Mouse (Mus musculus): Measurements from ENCODE around the gene Ptpn6. TPM values are rescaled to one million over a fixed set of nuclear protein-coding genes. Genes with fewer than 3 reads are reported as not detected.
"Not testable (repeated sequence)": the region's sequence is repeated elsewhere in the genome, so short reads cannot be mapped to it uniquely, and the experiment has no call there.

Gene Ptpn6
- polyA plus RNA-seq, 1 experiment = 281 TPM

DNA sequence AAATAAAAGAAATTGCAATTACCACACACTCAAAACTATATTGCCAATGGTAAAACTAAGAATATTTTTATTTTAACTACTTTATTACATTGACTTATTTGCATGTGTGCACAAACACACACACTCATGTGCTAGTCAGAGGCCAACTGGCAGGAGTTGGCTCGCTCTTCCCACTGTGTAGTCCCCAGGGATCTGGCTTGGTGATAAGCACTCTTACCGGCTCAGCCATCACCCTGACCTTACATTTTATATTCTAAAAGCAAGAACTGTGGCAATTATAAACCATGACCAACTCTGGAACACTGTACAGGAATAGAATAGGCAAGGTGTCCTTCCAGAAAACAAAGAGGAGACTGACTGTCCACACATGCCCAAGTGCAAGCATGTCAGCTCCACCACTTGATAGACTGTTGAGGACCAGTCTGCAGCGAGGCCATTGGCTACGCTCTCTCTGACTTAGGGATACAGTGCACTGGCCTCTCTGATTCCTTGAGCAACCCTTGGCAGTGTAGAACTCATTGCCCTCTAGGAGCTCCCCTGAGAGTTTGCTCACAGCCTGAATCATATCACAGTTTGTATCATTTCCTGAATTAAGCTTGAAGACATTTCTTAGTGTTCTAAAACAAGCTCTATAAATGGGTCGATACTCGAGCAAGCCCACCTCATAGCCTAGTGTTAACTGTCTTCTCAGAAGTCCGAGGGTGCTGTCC is 41.9 kb downstream of the Ptpn6 start:
- DNase-seq (ENCODE audit: low read depth in 1 of 2, low spot score in 2 of 2) = no peak
- Histone ChIP-seq H3K4me3 (ENCODE audit: extremely low read depth, insufficient read depth, insufficient read length) (no peak overlapping the region), H3K27me3 (ENCODE audit: control insufficient read depth, insufficient read depth, low read length) (no peaks in the 10 kb centered on the region), H3K27ac (ENCODE audit: insufficient read depth, low read length) (no peak overlapping the region), H3K4me1 (ENCODE audit: control insufficient read depth, insufficient read depth, insufficient read length) (no peaks in the 10 kb centered on the region; the same call in 1 of the 2 replicates), H3K36me3 (ENCODE audit: control insufficient read depth, insufficient read depth, low read length) (0 out of 2 replicates have a peak, but pooled peaks cover 1% of the 10 kb centered on the region)
- 91% methylated on average over 7 of the region's 7 CpGs for WGBS
- TF ChIP-seq POLR2A (IDR thresholded peaks at IDR 0.05; ENCODE audit: low read depth, low read length) (no peak), CTCF (IDR thresholded peaks at IDR 0.05; ENCODE audit: extremely low read depth, insufficient read depth, insufficient read length, insufficient replicate concordance) (no peak)

DNA sequence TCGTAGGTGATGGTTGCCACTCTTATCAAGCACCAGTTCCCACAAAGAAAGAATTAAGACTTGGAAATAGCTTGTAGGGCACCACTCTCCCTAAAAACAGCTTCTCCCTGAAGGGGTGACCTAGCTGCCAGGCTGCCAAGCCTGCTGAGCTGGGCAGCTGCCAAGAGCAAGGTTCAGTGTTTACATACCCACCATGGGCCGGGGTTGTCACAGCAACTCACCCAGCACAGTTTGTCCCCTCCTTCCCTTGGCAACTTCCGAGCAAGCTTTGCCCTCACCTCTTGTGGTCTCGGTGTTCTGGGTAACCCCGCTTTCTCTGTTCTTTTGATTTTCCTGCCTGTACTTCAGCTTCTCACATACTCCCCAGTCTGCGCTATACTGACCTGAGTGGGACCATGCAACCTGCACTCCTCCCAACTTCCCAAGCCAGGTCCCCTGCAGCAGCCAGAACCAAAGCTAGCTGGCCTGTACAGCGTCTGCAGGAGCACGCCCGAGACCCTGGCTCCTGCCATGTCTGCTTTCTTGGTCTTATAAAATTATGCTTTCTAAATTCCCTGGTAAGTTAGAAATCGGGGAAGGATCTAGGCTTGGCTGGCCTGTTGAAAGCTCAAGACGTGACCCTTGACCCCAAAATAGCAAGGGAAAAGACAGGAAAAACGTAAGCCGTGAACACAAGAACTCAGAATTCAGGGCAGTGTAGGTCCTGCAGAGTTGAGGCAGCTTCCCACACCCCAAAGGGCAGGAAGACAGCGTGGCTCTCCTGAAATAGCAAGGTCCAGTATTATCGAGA is 44.2 kb downstream of the Ptpn6 start:
- H3K27ac ChIP-seq (ENCODE audit: insufficient read depth, low read length) = peak overlapping the region; percentile 44
- H3K36me3 ChIP-seq (ENCODE audit: control insufficient read depth, insufficient read depth, low read length) = 0 out of 2 replicates have a peak, but pooled peaks cover 1% of the 10 kb centered on the region
- 62% methylated on average over 15 of the region's 15 CpGs for WGBS
- DNase-seq (ENCODE audit: low read depth in 1 of 2, low spot score in 2 of 2) = peak in 1 of 2 experiments; percentile 31
- H3K27me3 ChIP-seq (ENCODE audit: control insufficient read depth, insufficient read depth, low read length) = no peaks in the 10 kb centered on the region
- no peak overlapping the region for H3K4me3 ChIP-seq (ENCODE audit: extremely low read depth, insufficient read depth, insufficient read length)
- H3K4me1 ChIP-seq (ENCODE audit: control insufficient read depth, insufficient read depth, insufficient read length) = no peaks in the 10 kb centered on the region; the same call in 1 of the 2 replicates
- TF ChIP-seq POLR2A (IDR thresholded peaks at IDR 0.05; ENCODE audit: low read depth, low read length) = no peak
- TF ChIP-seq CTCF (IDR thresholded peaks at IDR 0.05; ENCODE audit: extremely low read depth, insufficient read depth, insufficient read length, insufficient replicate concordance) = no peak

DNA sequence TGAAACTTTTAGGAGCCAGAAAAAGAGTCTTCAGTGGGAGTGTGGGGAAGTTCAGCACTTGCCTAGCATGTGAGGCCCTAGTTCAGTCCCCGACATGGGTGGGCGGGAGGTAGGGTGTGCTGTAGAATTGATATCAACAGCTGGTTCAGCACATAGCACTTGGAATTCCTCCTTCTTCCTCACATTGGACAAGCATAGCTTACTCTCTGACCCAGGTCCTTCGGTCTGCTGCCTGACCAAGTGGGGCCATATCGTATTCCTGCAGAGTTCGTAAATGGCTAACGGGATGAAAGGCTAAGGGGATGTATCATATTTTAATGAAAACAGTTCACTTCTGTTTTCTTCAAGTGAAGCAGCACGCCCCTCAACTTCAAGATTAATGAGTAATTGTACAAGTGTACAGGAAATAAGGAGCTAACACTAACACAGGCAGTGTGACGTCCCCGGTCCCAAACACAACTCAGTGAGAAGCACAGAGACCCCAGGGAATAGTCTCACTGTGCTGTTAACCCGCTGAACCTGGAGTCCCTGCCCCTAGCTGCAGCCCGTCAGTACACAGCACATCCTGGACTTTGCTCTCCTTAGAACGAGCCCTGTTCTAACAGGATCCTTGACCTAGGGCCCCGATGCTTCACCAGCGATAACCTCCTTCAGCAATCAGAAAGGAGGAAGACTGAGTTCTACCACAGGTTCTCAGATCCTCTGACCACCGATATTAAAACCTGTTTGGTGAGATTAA is 45.1 kb downstream of the Ptpn6 start:
- Histone ChIP-seq H3K4me1 (ENCODE audit: control insufficient read depth, insufficient read depth, insufficient read length) (peaks cover 3% of the 10 kb centered on the region; the same call in 1 of the 2 replicates), H3K4me3 (ENCODE audit: extremely low read depth, insufficient read depth, insufficient read length) (no peak overlapping the region), H3K36me3 (ENCODE audit: control insufficient read depth, insufficient read depth, low read length) (0 out of 2 replicates have a peak, but pooled peaks cover 1% of the 10 kb centered on the region), H3K27me3 (ENCODE audit: control insufficient read depth, insufficient read depth, low read length) (no peaks in the 10 kb centered on the region), H3K27ac (ENCODE audit: insufficient read depth, low read length) (peak overlapping the region; percentile 39; the same call in 1 of the 2 replicates)
- TF ChIP-seq POLR2A (IDR thresholded peaks at IDR 0.05; ENCODE audit: low read depth, low read length) (no peak), CTCF (IDR thresholded peaks at IDR 0.05; ENCODE audit: extremely low read depth, insufficient read depth, insufficient read length, insufficient replicate concordance) (no peak)
- 64% methylated on average over 15 of the region's 15 CpGs for WGBS
- DNase-seq (ENCODE audit: low read depth in 1 of 2, low spot score in 2 of 2) = no peak

DNA sequence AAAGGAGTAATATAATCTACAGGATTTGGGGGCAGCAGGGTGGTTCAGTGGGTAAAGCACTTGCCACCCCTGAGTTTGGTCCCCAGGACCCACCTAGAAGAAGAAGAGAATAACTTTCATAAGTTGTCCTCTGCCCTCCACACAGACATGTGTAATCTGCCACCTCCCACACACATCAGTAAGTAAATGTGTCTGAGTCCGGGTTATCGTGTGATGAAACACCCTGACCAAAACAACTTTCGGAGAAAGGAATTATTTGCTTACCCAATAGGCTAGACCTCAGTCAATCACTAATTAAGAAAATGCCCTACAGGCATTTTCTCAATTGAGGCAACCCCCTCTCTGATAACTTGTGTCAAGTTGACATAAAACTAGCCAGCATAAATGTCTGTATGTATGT is 48.0 kb downstream of the Ptpn6 start:
- no peak overlapping the region for H3K27ac ChIP-seq (ENCODE audit: insufficient read depth, low read length)
- no peaks in the 10 kb centered on the region for H3K27me3 ChIP-seq (ENCODE audit: control insufficient read depth, insufficient read depth, low read length)
- H3K4me1 ChIP-seq (ENCODE audit: control insufficient read depth, insufficient read depth, insufficient read length) = peaks cover 11% of the 10 kb centered on the region; the same call in 1 of the 2 replicates
- H3K4me3 ChIP-seq (ENCODE audit: extremely low read depth, insufficient read depth, insufficient read length) = no peak overlapping the region
- no peaks in the 10 kb centered on the region for H3K36me3 ChIP-seq (ENCODE audit: control insufficient read depth, insufficient read depth, low read length)
- WGBS = 97% methylated on average over 3 of the region's 3 CpGs
- no peak for DNase-seq (ENCODE audit: low read depth in 1 of 2, low spot score in 2 of 2)
- no peak for TF ChIP-seq POLR2A (IDR thresholded peaks at IDR 0.05; ENCODE audit: low read depth, low read length)
- TF ChIP-seq CTCF (IDR thresholded peaks at IDR 0.05; ENCODE audit: extremely low read depth, insufficient read depth, insufficient read length, insufficient replicate concordance) = no peak

DNA sequence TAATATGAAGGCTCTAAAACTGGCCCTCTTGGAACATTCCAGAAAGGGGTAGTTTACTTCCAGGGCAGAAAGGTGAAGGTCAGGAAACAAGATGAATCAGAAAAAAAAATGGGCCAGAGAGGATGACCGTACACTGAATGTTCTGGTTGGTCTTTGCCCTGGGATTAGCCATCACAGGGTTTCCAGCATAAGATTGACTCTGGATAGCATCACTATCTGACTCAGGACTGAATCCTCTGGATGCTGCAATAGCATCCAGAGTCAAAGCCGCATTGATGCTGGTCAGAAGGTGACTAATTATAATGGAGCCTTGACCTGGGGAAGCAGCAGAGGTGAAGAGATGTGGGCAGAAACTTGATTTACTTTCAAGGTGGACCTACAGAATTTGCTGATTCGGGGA is 49.5 kb downstream of the Ptpn6 start:
- Histone ChIP-seq H3K27ac (ENCODE audit: insufficient read depth, low read length) (no peak overlapping the region), H3K27me3 (ENCODE audit: control insufficient read depth, insufficient read depth, low read length) (no peaks in the 10 kb centered on the region), H3K4me1 (ENCODE audit: control insufficient read depth, insufficient read depth, insufficient read length) (peaks cover 13% of the 10 kb centered on the region), H3K36me3 (ENCODE audit: control insufficient read depth, insufficient read depth, low read length) (no peaks in the 10 kb centered on the region), H3K4me3 (ENCODE audit: extremely low read depth, insufficient read depth, insufficient read length) (no peak overlapping the region)
- TF ChIP-seq CTCF (IDR thresholded peaks at IDR 0.05; ENCODE audit: extremely low read depth, insufficient read depth, insufficient read length, insufficient replicate concordance) = no peak
- no peak for TF ChIP-seq POLR2A (IDR thresholded peaks at IDR 0.05; ENCODE audit: low read depth, low read length)
- WGBS = 94% methylated on average over 3 of the region's 3 CpGs
- no peak for DNase-seq (ENCODE audit: low read depth in 1 of 2, low spot score in 2 of 2)

DNA sequence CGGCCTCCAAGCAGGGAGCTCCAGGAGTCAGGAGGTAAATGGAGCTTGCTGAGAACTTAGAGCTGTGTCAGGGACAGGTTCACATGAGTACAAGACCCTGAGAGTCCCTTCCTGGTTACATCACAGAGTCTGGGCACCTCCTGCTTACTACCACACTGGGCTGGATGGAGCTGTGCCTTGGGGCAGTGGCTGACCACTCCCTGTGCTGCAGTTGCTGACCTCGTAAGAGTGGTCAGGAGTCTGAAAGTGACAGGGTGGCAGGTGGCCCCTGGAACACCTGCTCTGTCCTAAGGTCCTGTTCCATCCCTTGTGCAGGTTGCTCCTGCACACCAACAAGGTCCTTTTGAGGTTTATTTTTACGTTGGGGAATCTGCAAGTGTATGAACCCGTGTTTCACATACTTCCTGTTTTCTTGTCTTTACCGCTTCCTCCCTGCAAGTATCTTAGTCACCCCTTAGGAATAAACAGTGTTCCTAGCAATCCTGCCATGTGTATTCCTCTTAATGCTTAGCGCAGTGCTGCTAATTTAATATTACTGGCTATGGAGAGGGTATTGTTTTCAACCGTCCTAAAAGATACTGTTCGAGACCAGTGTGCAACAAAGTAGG is 50.3 kb downstream of the Ptpn6 start:
- Histone ChIP-seq H3K27ac (ENCODE audit: insufficient read depth, low read length) (peak overlapping the region; percentile 77), H3K27me3 (ENCODE audit: control insufficient read depth, insufficient read depth, low read length) (no peaks in the 10 kb centered on the region), H3K4me1 (ENCODE audit: control insufficient read depth, insufficient read depth, insufficient read length) (peaks cover 13% of the 10 kb centered on the region), H3K4me3 (ENCODE audit: extremely low read depth, insufficient read depth, insufficient read length) (no peak overlapping the region), H3K36me3 (ENCODE audit: control insufficient read depth, insufficient read depth, low read length) (no peaks in the 10 kb centered on the region)
- 45% methylated on average over 8 of the region's 8 CpGs for WGBS
- no peak for TF ChIP-seq POLR2A (IDR thresholded peaks at IDR 0.05; ENCODE audit: low read depth, low read length)
- TF ChIP-seq CTCF (IDR thresholded peaks at IDR 0.05; ENCODE audit: extremely low read depth, insufficient read depth, insufficient read length, insufficient replicate concordance) = no peak
- no peak for DNase-seq (ENCODE audit: low read depth in 1 of 2, low spot score in 2 of 2)

DNA sequence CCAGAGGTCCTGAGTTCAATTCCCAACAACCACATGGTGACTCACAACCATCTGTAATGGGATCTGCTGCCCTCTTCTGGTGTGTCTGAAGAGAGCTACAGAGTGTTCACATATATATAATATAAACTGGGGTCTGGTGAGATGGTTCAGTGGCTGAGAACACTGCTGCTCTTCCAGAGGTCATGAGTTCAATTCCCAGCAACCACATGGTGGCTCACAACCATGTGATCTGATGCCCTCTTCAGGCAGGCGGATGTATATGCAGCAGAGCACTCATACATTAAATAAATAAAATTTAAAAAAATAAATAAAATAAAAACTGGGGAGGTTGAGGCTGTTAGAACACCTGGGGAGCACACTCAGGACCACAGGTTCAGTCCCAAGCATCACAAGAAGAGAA is 51.9 kb downstream of the Ptpn6 start:
- DNase-seq (ENCODE audit: low read depth in 1 of 2, low spot score in 2 of 2); H3K27me3 ChIP-seq (ENCODE audit: control insufficient read depth, insufficient read depth, low read length); H3K36me3 ChIP-seq (ENCODE audit: control insufficient read depth, insufficient read depth, low read length); H3K27ac ChIP-seq (ENCODE audit: insufficient read depth, low read length); H3K4me3 ChIP-seq (ENCODE audit: extremely low read depth, insufficient read depth, insufficient read length): not testable (repeated sequence)
- peaks cover 13% of the 10 kb centered on the region for H3K4me1 ChIP-seq (ENCODE audit: control insufficient read depth, insufficient read depth, insufficient read length)
- 86% methylated on average over 1 of the region's 1 CpGs for WGBS

All from spleen, adult 2 months (tissue).